Mouse (Mus musculus): ENCODE results near the gene Ube2k.

GRCm38 (mm10) chr5:65514635-65515278 lies 22.3 kb upstream of the Ube2k start:
- TF ChIP-seq CTCF (IDR thresholded peaks at IDR 0.05; ENCODE audit: extremely low read depth, insufficient read depth, low read length) = no peak
- no peak for TF ChIP-seq POLR2A (IDR thresholded peaks at IDR 0.05; ENCODE audit: extremely low read depth, insufficient read depth, low read length)
